Mouse (Mus musculus): ENCODE data around the gene Ccdc38.

GRCm38 (mm10) chr10:93624151-93624550 is 83.7 kb downstream of the Ccdc38 start:
- TF ChIP-seq CTCF (IDR thresholded peaks at IDR 0.05; ENCODE audit: low read depth, low read length) = no peak
- no peak for TF ChIP-seq POLR2A (IDR thresholded peaks at IDR 0.05; ENCODE audit: insufficient read depth, low read length)
- no peak for TF ChIP-seq EP300 (IDR thresholded peaks at IDR 0.05; ENCODE audit: insufficient read depth, low read depth, low read length)

All from ES-Bruce4 (cell line).